Mouse (Mus musculus) limb, embryonic 11.5 days (tissue): ENCODE measurements around the gene Prokr2. TPM values are rescaled to one million over a fixed set of nuclear protein-coding genes. Genes with fewer than 3 reads are reported as not detected.
"Not testable (repeated sequence)": the region's sequence is repeated elsewhere in the genome, so short reads cannot be mapped to it uniquely, and the experiment has no call there.

ENCODE experiments used
- ATAC-seq: fragments of 200-750 bp; cut with Nextera tagmentation; 2 replicates; pipeline ENCODE4 v1.8.0; 2017; ENCODE audit warnings: low read depth; ENCODE audit not compliant: insufficient number of reproducible peaks, low FRiP score, low TSS enrichment
- DNase-seq: peaks from one replicate; pipeline ENCODE4 v3.0.0-alpha.2; 2015; ENCODE audit warnings: low spot score
- H3K27ac ChIP-seq: fragments of 300-500 bp; sonication (generic); replicated peaks from 2 replicates; pipeline ENCODE4 v1.5.1; 2014; ENCODE audit warnings: low read depth, mild to moderate bottlenecking, low read length
- H3K27me3 ChIP-seq: fragments of 300-500 bp; sonication (generic); 2 replicates; pipeline ENCODE4 v1.6.1; 2014; ENCODE audit warnings: mild to moderate bottlenecking, low read length, mixed read lengths; ENCODE audit not compliant: control insufficient read depth, insufficient read depth
- H3K36me3 ChIP-seq: fragments of 300-500 bp; sonication (generic); 2 replicates; pipeline ENCODE4 v1.6.1; 2014; ENCODE audit warnings: mild to moderate bottlenecking, low read length, moderate library complexity, mixed read lengths; ENCODE audit not compliant: control insufficient read depth, insufficient read depth
- H3K4me1 ChIP-seq: fragments of 300-500 bp; sonication (generic); 2 replicates; pipeline ENCODE4 v1.6.1; 2014; ENCODE audit warnings: low read length, mixed read lengths; ENCODE audit not compliant: control insufficient read depth, insufficient read depth
- H3K4me2 ChIP-seq: fragments of 300-500 bp; sonication (generic); 2 replicates; pipeline ENCODE4 v1.6.1; 2014; ENCODE audit warnings: low read depth, mild to moderate bottlenecking, moderate library complexity; ENCODE audit not compliant: severe bottlenecking
- H3K4me3 ChIP-seq: fragments of 300-500 bp; sonication (generic); 2 replicates; pipeline ENCODE4 v1.5.1; 2014; ENCODE audit warnings: low read depth, low read length
- H3K9ac ChIP-seq: fragments of 300-500 bp; sonication (generic); 2 replicates; pipeline ENCODE4 v1.6.1; 2014; ENCODE audit warnings: mild to moderate bottlenecking, low read length
- H3K9me3 ChIP-seq: fragments of 300-500 bp; sonication (generic); 2 replicates; pipeline ENCODE4 v1.6.1; 2016; ENCODE audit warnings: low read length; ENCODE audit not compliant: control insufficient read depth
- WGBS: fragments of 180-500 bp; shearing (Covaris S2); extraction: QIAGEN DNeasy Blood & Tissue Kit; methylation state at CpG from one replicate; pipeline ENCODE4 v1.1.7; 2014; 5-methylcytosine and 5-hydroxymethylcytosine counted together
- polyA plus RNA-seq: library from polyadenylated mRNA; unstranded; fragments of >200 nt; fragmentation: Nextera tagmentation; extraction: Ambion mirVana; gene quantifications from 2 replicates; pipeline ENCODE4 v1.2.1, GENCODE M21; 2014

Prokr2 gene
- polyA plus RNA-seq, 1 experiment from 2014 or later, result 2.7 TPM

DNA sequence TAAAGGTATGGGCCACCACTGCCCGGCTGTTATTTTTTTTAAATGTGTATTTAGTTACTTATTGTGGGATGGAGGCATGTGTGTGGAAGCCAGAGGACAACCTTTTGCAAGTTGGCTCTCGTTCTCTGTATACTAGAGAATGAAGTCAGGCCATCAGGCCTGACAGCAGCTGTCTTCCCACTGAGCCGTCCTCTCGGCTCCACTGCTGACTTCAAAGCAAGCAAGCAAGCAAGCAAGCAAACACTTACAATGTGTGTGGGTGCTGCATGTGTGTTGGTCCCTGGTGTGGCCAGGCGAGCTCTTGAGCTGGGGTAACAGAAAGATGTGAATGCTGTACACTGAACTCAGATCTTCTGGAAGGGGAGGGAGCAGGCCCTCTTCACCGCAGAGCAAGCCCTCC, 94.4 kb downstream of the Prokr2 start:
- no peak overlapping the region for H3K27ac ChIP-seq
- H3K4me1 ChIP-seq, result no peaks in the 10 kb centered on the region
- H3K36me3 ChIP-seq, result no peaks in the 10 kb centered on the region; the same call in 1 of the 2 replicates
- no peak overlapping the region for H3K4me3 ChIP-seq
- WGBS, result 80% methylated on average over 6 of the region's 6 CpGs
- DNase-seq, result no peak
- no peak overlapping the region for H3K9ac ChIP-seq
- H3K9me3 ChIP-seq, result no peaks in the 10 kb centered on the region
- H3K4me2 ChIP-seq, result no peak overlapping the region
- no peaks in the 10 kb centered on the region for H3K27me3 ChIP-seq
- no peak; the same call in 1 of the 2 replicates for ATAC-seq

DNA sequence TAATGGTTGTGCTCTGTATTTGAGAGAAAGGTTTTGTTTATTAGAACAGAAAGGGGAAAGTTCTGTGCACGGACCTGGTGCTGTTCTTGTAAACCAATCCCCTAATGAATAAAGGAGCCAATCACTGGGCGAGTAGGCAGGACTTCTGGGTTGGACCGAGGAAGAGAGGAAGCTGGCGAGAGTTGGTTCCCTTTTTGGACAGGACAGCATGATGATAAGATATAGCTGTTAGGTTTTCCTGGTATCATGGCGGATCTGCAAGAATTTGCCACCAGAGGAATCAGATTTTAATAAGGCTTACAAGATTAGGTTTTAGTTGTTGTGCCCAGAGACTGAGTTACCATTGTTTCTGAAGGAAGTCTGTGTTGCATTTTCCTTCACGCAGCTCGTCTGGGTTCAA, 96.0 kb downstream of the Prokr2 start:
- ATAC-seq, result not testable (repeated sequence)

More for the DNA sequence above, 96.0 kb downstream of the Prokr2 start:
- not testable (repeated sequence) for H3K27ac ChIP-seq, H3K36me3 ChIP-seq, H3K9me3 ChIP-seq, DNase-seq, H3K4me2 ChIP-seq, H3K27me3 ChIP-seq, H3K9ac ChIP-seq, H3K4me3 ChIP-seq, H3K4me1 ChIP-seq
- 84% methylated on average over 5 of the region's 7 CpGs for WGBS

Other genes with a start within 250 kb of the Prokr2 start
- gene Slc23a2, start 240.3 kb downstream of the Prokr2 start, polyA plus RNA-seq, result 9.7 and 12.0 TPM in 2 replicates
- 49.0 and 54.2 TPM in 2 replicates for gene Tmem230, start 137.6 kb downstream of the Prokr2 start, polyA plus RNA-seq
- 409 and 410 TPM in 2 replicates for gene Pcna, start 132.1 kb downstream of the Prokr2 start, polyA plus RNA-seq
- 27.3 and 27.4 TPM in 2 replicates for gene Cds2, start 122.3 kb downstream of the Prokr2 start, polyA plus RNA-seq
- gene Gpcpd1, start 202.3 kb upstream of the Prokr2 start, polyA plus RNA-seq, result 25.8 and 31.9 TPM in 2 replicates